Mouse (Mus musculus) stomach, postnatal 0 days (tissue): ENCODE results near the gene Plekha8.

ENCODE experiments used
- CTCF ChIP-seq: IDR thresholded peaks from 2 replicates; pipeline ENCODE4 v1.5.1; 2016; ENCODE audit warnings: antibody characterized with exemption, low read depth, mild to moderate bottlenecking, moderate library complexity
- EP300 ChIP-seq: optimal IDR thresholded peaks from 2 replicates; pipeline ENCODE3; 2016; ENCODE audit warnings: antibody characterized with exemption

DNA sequence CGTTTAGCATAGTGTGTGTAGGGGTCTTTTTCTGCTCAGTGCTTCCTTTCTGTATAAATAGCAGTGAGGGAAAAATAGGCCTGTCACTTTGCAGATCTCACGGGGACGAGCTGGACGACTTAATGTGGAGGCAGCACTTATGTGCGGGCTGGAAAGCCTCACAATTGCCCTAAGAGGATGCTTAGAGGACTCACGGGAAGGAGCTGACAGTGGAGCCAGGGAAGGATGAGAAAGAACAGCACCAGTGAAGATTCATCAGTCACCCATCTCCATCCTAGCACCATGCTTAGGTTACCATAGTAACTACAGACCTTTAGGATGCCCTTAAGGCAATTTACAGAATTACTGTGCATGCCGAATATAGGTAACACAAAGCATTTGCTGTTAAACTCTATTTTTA is 25.1 kb upstream of the Plekha8 start:
- no peak for TF ChIP-seq CTCF
- TF ChIP-seq EP300 = no peak
